Mouse (Mus musculus): Measurements from ENCODE around the gene Pdia2.
"Not testable (repeated sequence)": the region's sequence is repeated elsewhere in the genome, so short reads cannot be mapped to it uniquely, and the experiment has no call there.

DNA sequence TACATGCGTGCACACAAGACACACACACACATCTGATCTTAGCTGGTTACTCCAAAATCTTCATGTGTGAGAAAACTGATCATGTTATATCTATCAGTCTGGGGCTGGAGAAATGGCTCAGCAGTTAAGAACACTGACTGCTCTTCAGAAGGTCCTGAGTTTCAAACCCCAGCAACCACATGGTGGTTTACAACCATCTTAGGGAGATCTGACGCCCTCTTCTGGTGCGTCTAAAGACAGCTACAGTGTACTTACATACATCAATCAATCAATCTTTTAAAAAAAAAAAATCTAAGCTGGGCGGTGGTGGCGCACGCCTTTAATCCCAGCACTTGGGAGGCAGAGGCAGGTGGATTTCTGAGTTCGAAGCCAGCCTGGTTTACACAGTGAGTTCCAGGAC is 7.4 kb downstream of the Pdia2 start:
- not testable (repeated sequence) for TF ChIP-seq POLR2A (IDR thresholded peaks at IDR 0.05; ENCODE audit: extremely low read depth, insufficient read depth, low read length); CTCF (IDR thresholded peaks at IDR 0.05; ENCODE audit: low read depth, low read length)

Measured in liver, adult 2 months (tissue).